Mouse (Mus musculus): ENCODE results near the gene Gm45021.

DNA sequence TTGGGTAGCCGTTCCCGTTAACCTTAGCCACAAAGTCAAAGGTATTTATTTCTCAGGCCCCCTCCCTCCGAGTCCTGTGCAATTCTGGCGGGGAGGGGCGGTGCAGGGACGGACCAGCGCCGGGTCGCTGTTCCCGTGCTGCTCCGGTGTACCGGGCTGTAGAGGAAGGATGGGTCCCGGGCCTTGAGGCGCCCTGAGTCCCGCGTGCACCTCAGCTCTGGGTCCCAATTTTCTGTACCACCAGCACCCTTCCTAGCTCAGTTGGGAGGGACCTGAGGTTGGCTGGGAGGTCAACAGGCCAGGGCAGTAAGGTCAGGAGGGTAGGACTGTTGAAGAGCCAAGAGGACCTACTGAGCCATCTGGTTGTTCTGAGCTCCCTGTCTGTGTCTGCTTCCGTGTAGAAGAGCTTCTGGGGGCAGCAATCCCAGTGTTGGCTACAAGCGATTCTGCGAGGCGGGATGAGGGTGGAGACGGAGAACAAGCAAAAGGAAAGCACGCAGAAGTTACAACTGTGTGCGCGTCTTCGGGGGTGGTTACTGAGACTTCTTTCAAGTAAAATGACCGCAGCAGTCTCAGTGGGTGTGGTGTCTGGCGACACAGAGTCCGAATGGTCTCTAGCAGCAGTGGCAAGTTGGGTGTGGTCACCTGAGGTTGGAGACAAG is 12.8 kb downstream of the Gm45021 start:
- no peak for TF ChIP-seq ZC3H11A (IDR thresholded peaks at IDR 0.05; ENCODE audit: borderline replicate concordance, low read depth, low read length)
- no peak for TF ChIP-seq MAFK (IDR thresholded peaks at IDR 0.05; ENCODE audit: insufficient read depth, low read depth, low read length)
- no peak for TF ChIP-seq HCFC1 (IDR thresholded peaks at IDR 0.05; ENCODE audit: borderline replicate concordance, insufficient read depth, low read length)
- no peak for TF ChIP-seq ZNF384 (IDR thresholded peaks at IDR 0.05; ENCODE audit: low read depth, low read length)
